Mouse (Mus musculus) forebrain, embryonic 10.5 days (tissue): ENCODE results near the gene Gng3. TPM values are rescaled to one million over a fixed set of nuclear protein-coding genes. Genes with fewer than 3 reads are reported as not detected.
"Not testable (repeated sequence)": the region's sequence is repeated elsewhere in the genome, so short reads cannot be mapped to it uniquely, and the experiment has no call there.

Experiments
- DNase-seq: peaks from one replicate; pipeline ENCODE4 v3.0.0-alpha.2; 2017; ENCODE audit warnings: low spot score; ENCODE audit errors: extremely low spot score
- H3K27ac ChIP-seq: fragments of 300-500 bp; sonication (generic); 2 replicates; pipeline ENCODE4 v1.5.1; 2016; ENCODE audit warnings: mild to moderate bottlenecking
- H3K27me3 ChIP-seq: fragments of 300-500 bp; sonication (generic); 2 replicates; pipeline ENCODE4 v1.6.1; 2016; ENCODE audit warnings: mild to moderate bottlenecking; ENCODE audit not compliant: poor library complexity, severe bottlenecking
- H3K36me3 ChIP-seq: fragments of 300-500 bp; sonication (generic); replicated peaks from 2 replicates; pipeline ENCODE4 v1.6.1; 2016; ENCODE audit warnings: mild to moderate bottlenecking, moderate library complexity
- H3K4me1 ChIP-seq: fragments of 300-500 bp; sonication (generic); 2 replicates; pipeline ENCODE4 v1.6.1; 2016
- H3K4me3 ChIP-seq: fragments of 300-500 bp; sonication (generic); 2 replicates; pipeline ENCODE4 v1.5.1; 2016; ENCODE audit warnings: mild to moderate bottlenecking, moderate library complexity
- H3K9me3 ChIP-seq: fragments of 300-500 bp; sonication (generic); 2 replicates; pipeline ENCODE4 v1.6.1; 2016; ENCODE audit warnings: mild to moderate bottlenecking, moderate library complexity
- WGBS: fragments of 180-500 bp; shearing (Covaris S2); methylation state at CpG from one replicate; pipeline ENCODE4 v1.1.7; 2016; 5-methylcytosine and 5-hydroxymethylcytosine counted together
- polyA plus RNA-seq: library from polyadenylated mRNA; unstranded; fragments of >200 nt; fragmentation: Nextera tagmentation; extraction: Ambion mirVana; gene quantifications from 2 replicates; pipeline ENCODE4 v1.2.1, GENCODE M21; 2016

Gene Gng3
- 27.8 and 31.7 TPM in 2 replicates for polyA plus RNA-seq

- H3K4me1 ChIP-seq = peaks cover 46% of the 10 kb centered on the region
- H3K36me3 ChIP-seq = peaks cover 50% of the 10 kb centered on the region
- no peaks in the 10 kb centered on the region for H3K27me3 ChIP-seq
- peak within 1 kb of the TSS; percentile 97 for H3K27ac ChIP-seq
- peak; percentile 52 for DNase-seq
- no peaks in the 10 kb centered on the region for H3K9me3 ChIP-seq
- 37% methylated on average over 11 of the region's 11 CpGs for WGBS
- H3K4me3 ChIP-seq = peak within 1 kb of the TSS; percentile 61
Measured at GRCm38 (mm10) chr19:8839103-8839907, at the start of gene Gng3. Gng3 (minus strand) TSS chr19:8839194.

- peak overlapping the region; percentile 78 for H3K4me3 ChIP-seq
- H3K36me3 ChIP-seq = peaks cover 22% of the 10 kb centered on the region
- peak overlapping the region; percentile 96 for H3K27ac ChIP-seq
- H3K9me3 ChIP-seq = no peaks in the 10 kb centered on the region
- WGBS = 16% methylated on average over 19 of the region's 19 CpGs
- H3K27me3 ChIP-seq = no peaks in the 10 kb centered on the region
- no peak for DNase-seq
- H3K4me1 ChIP-seq = peaks cover 27% of the 10 kb centered on the region
Measured at GRCm38 (mm10) chr19:8887585-8888463, 48.8 kb upstream of the Gng3 start.

- H3K9me3 ChIP-seq = no peaks in the 10 kb centered on the region
- H3K27ac ChIP-seq = peak overlapping the region; percentile 96
- peaks cover 22% of the 10 kb centered on the region for H3K36me3 ChIP-seq
- H3K4me3 ChIP-seq = peak overlapping the region; percentile 78
- 56% methylated on average over 1 of the region's 1 CpGs for WGBS
- no peak for DNase-seq
- H3K4me1 ChIP-seq = peaks cover 22% of the 10 kb centered on the region
- no peaks in the 10 kb centered on the region for H3K27me3 ChIP-seq
Measured at GRCm38 (mm10) chr19:8886916-8887584, 48.1 kb upstream of the Gng3 start.

GRCm38 (mm10) chr19:8883616-8884015, 44.6 kb upstream of the Gng3 start, which contains the start of the genes Lbhd1 and Gm49403:
Lbhd1 (plus strand) TSS chr19:8883732.
Gm49403 (plus strand) TSS chr19:8883930.
- H3K9me3 ChIP-seq = no peaks in the 10 kb centered on the region
- H3K36me3 ChIP-seq = peaks cover 5% of the 10 kb centered on the region; the same call in 1 of the 2 replicates
- no peak within 1 kb of the TSS for H3K4me3 ChIP-seq
- WGBS = 81% methylated on average over 3 of the region's 3 CpGs
- no peaks in the 10 kb centered on the region for H3K27me3 ChIP-seq
- no peak within 1 kb of the TSS for H3K27ac ChIP-seq
- peaks cover 30% of the 10 kb centered on the region for H3K4me1 ChIP-seq
- no peak for DNase-seq

GRCm38 (mm10) chr19:8881034-8881392, 42.0 kb upstream of the Gng3 start:
- WGBS = 18% methylated on average over 3 of the region's 3 CpGs
- peak overlapping the region; percentile 89 for H3K27ac ChIP-seq
- H3K4me3 ChIP-seq = peak overlapping the region; percentile 89
- no peaks in the 10 kb centered on the region for H3K9me3 ChIP-seq
- no peak for DNase-seq
- peaks cover 24% of the 10 kb centered on the region for H3K36me3 ChIP-seq
- peaks cover 16% of the 10 kb centered on the region for H3K4me1 ChIP-seq
- no peaks in the 10 kb centered on the region for H3K27me3 ChIP-seq

- Histone ChIP-seq H3K4me3 (peak within 1 kb of the TSS; percentile 89), H3K27ac (peak within 1 kb of the TSS; percentile 89), H3K9me3 (no peaks in the 10 kb centered on the region), H3K27me3 (no peaks in the 10 kb centered on the region), H3K4me1 (peaks cover 16% of the 10 kb centered on the region), H3K36me3 (peaks cover 29% of the 10 kb centered on the region)
- peak; percentile 82 for DNase-seq
- WGBS = under 1% methylated on average over 42 of the region's 42 CpGs
Measured at GRCm38 (mm10) chr19:8880311-8881033, 41.5 kb upstream of the Gng3 start, which contains the start of gene Uqcc3. Uqcc3 (minus strand) TSS chr19:8880923.

GRCm38 (mm10) chr19:8875031-8875430, 36.0 kb upstream of the Gng3 start:
- 91% methylated on average over 7 of the region's 7 CpGs for WGBS

GRCm38 (mm10) chr19:8872266-8872840, 33.4 kb upstream of the Gng3 start:
- no peak for DNase-seq
- 80% methylated on average over 10 of the region's 10 CpGs for WGBS
- peak overlapping the region; percentile 93 for H3K27ac ChIP-seq

More at GRCm38 (mm10) chr19:8875031-8875430, 36.0 kb upstream of the Gng3 start:
- Histone ChIP-seq H3K9me3 (no peaks in the 10 kb centered on the region), H3K27me3 (no peaks in the 10 kb centered on the region), H3K4me3 (no peak overlapping the region), H3K4me1 (peaks cover 22% of the 10 kb centered on the region), H3K27ac (no peak overlapping the region), H3K36me3 (peaks cover 54% of the 10 kb centered on the region)
- no peak for DNase-seq

GRCm38 (mm10) chr19:8871267-8872186, 32.5 kb upstream of the Gng3 start, which contains the start of gene Ubxn1:
Ubxn1 (plus strand) TSS chr19:8871496.
- Histone ChIP-seq H3K4me3 (peak within 1 kb of the TSS; percentile 99), H3K9me3 (no peaks in the 10 kb centered on the region), H3K27me3 (no peaks in the 10 kb centered on the region), H3K36me3 (peaks cover 36% of the 10 kb centered on the region), H3K4me1 (peaks cover 14% of the 10 kb centered on the region), H3K27ac (peak within 1 kb of the TSS; percentile 93)
- WGBS = under 1% methylated on average over 59 of the region's 59 CpGs
- peak; percentile 96 for DNase-seq

More at GRCm38 (mm10) chr19:8872266-8872840, 33.4 kb upstream of the Gng3 start:
- H3K4me3 ChIP-seq = peak overlapping the region; percentile 99
- H3K9me3 ChIP-seq = no peaks in the 10 kb centered on the region
- peaks cover 44% of the 10 kb centered on the region for H3K36me3 ChIP-seq
- no peaks in the 10 kb centered on the region for H3K27me3 ChIP-seq
- H3K4me1 ChIP-seq = peaks cover 14% of the 10 kb centered on the region

- Histone ChIP-seq H3K4me3 (peak overlapping the region; percentile 99), H3K36me3 (peaks cover 29% of the 10 kb centered on the region), H3K4me1 (peaks cover 14% of the 10 kb centered on the region), H3K9me3 (no peaks in the 10 kb centered on the region), H3K27ac (peak overlapping the region; percentile 93), H3K27me3 (no peaks in the 10 kb centered on the region)
- WGBS = 60% methylated on average over 9 of the region's 9 CpGs
- no peak for DNase-seq
Measured at GRCm38 (mm10) chr19:8870838-8871237, 31.8 kb upstream of the Gng3 start.

- H3K9me3 ChIP-seq, DNase-seq, H3K27me3 ChIP-seq: not testable (repeated sequence)
- 80% methylated on average over 3 of the region's 3 CpGs for WGBS
- Histone ChIP-seq H3K27ac (peak overlapping the region; percentile 93), H3K4me3 (peak overlapping the region; percentile 99), H3K36me3 (peaks cover 24% of the 10 kb centered on the region), H3K4me1 (peaks cover 14% of the 10 kb centered on the region)
Measured at GRCm38 (mm10) chr19:8870381-8870780, 31.4 kb upstream of the Gng3 start.
